Mouse (Mus musculus) liver, embryonic 13.5 days (tissue): ENCODE measurements around the gene Bicdl1. TPM values are rescaled to one million over a fixed set of nuclear protein-coding genes. Genes with fewer than 3 reads are reported as not detected.
"Not testable (repeated sequence)": the region's sequence is repeated elsewhere in the genome, so short reads cannot be mapped to it uniquely, and the experiment has no call there.

Experiments used
- ATAC-seq: fragments of 200-750 bp; cut with Nextera tagmentation; 2 replicates; pipeline ENCODE4 v1.8.0; 2017; ENCODE audit warnings: low read depth, mild to moderate bottlenecking, moderate number of reproducible peaks, moderate library complexity
- DNase-seq: peaks from one replicate; pipeline ENCODE4 v3.0.0; 2022
- H3K27ac ChIP-seq: fragments of 300-500 bp; sonication (generic); 2 replicates; pipeline ENCODE4 v1.5.1; 2015; ENCODE audit warnings: moderate library complexity, mild to moderate bottlenecking, inconsistent platforms
- H3K27me3 ChIP-seq: fragments of 300-500 bp; sonication (generic); 2 replicates; pipeline ENCODE4 v1.6.1; 2015; ENCODE audit warnings: mild to moderate bottlenecking, inconsistent platforms
- H3K36me3 ChIP-seq: fragments of 300-500 bp; sonication (generic); 2 replicates; pipeline ENCODE4 v1.6.1; 2015; ENCODE audit warnings: mild to moderate bottlenecking, inconsistent platforms
- H3K4me1 ChIP-seq: fragments of 300-500 bp; sonication (generic); replicated peaks from 2 replicates; pipeline ENCODE4 v1.6.1; 2015; ENCODE audit warnings: inconsistent platforms
- H3K4me2 ChIP-seq: fragments of 300-500 bp; sonication (generic); 2 replicates; pipeline ENCODE4 v1.6.1; 2015; ENCODE audit warnings: inconsistent platforms, mild to moderate bottlenecking, moderate library complexity
- H3K4me3 ChIP-seq: fragments of 300-500 bp; sonication (generic); replicated peaks from 2 replicates; pipeline ENCODE4 v1.5.1; 2015; ENCODE audit warnings: mild to moderate bottlenecking, inconsistent platforms
- H3K9ac ChIP-seq: fragments of 300-500 bp; sonication (generic); 2 replicates; pipeline ENCODE4 v1.6.1; 2015; ENCODE audit warnings: mild to moderate bottlenecking, inconsistent platforms
- H3K9me3 ChIP-seq: fragments of 300-500 bp; sonication (generic); replicated peaks from 2 replicates; pipeline ENCODE4 v1.6.1; 2016; ENCODE audit warnings: inconsistent platforms
- WGBS: fragments of 180-500 bp; shearing (Covaris S2); methylation state at CpG from one replicate; pipeline ENCODE4 v1.1.7; 2015; ENCODE audit not compliant: insufficient replicate concordance; 5-methylcytosine and 5-hydroxymethylcytosine counted together
- polyA plus RNA-seq: library from polyadenylated mRNA; unstranded; fragments of >200 nt; fragmentation: Nextera tagmentation; extraction: Ambion mirVana; gene quantifications from 2 replicates; pipeline ENCODE4 v1.2.1, GENCODE M21; 2015

The Bicdl1 gene
- polyA plus RNA-seq, 1 experiment from 2014 or later = 2.0 TPM

GRCm38 (mm10) chr5:115754831-115755230 is 23.4 kb upstream of the Bicdl1 start:
- Histone ChIP-seq H3K27me3 (no peaks in the 10 kb centered on the region), H3K9ac (no peak overlapping the region), H3K27ac (no peak overlapping the region), H3K4me2 (no peak overlapping the region), H3K4me1 (no peaks in the 10 kb centered on the region), H3K36me3 (no peaks in the 10 kb centered on the region), H3K9me3 (no peaks in the 10 kb centered on the region), H3K4me3 (no peak overlapping the region)
- 60% methylated on average over 9 of the region's 9 CpGs for WGBS
- ATAC-seq (no peak), DNase-seq (no peak)

GRCm38 (mm10) chr5:115752883-115753282 is 21.5 kb upstream of the Bicdl1 start:
- no peaks in the 10 kb centered on the region for H3K36me3 ChIP-seq
- no peak overlapping the region for H3K27ac ChIP-seq
- no peak overlapping the region for H3K4me2 ChIP-seq
- no peaks in the 10 kb centered on the region for H3K4me1 ChIP-seq
- H3K9me3 ChIP-seq = no peaks in the 10 kb centered on the region
- no peak overlapping the region for H3K4me3 ChIP-seq
- ATAC-seq (no peak), DNase-seq (no peak)
- WGBS = 64% methylated on average over 5 of the region's 5 CpGs
- H3K9ac ChIP-seq = no peak overlapping the region
- H3K27me3 ChIP-seq = no peaks in the 10 kb centered on the region

DNA sequence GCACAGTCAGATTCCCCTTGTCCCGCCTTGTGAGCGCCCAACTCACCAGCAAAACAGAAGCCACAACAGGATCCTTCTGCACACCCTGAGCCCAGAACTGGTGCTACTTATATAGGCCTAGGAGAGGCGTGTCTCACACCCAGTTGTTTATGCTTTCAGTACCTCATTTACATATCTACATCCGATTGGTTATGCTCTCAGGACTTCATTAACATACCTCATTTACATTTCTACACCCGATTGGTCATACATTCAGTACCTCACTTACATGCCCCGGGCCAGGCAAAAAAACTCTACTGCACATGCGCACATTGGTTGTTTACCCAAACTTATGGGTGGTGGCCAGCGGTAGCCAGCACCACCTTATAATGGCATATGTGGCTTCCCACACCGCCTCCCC is 20.5 kb upstream of the Bicdl1 start:
- H3K27me3 ChIP-seq, H3K9ac ChIP-seq: not testable (repeated sequence)
- 70% methylated on average over 9 of the region's 9 CpGs for WGBS

DNA sequence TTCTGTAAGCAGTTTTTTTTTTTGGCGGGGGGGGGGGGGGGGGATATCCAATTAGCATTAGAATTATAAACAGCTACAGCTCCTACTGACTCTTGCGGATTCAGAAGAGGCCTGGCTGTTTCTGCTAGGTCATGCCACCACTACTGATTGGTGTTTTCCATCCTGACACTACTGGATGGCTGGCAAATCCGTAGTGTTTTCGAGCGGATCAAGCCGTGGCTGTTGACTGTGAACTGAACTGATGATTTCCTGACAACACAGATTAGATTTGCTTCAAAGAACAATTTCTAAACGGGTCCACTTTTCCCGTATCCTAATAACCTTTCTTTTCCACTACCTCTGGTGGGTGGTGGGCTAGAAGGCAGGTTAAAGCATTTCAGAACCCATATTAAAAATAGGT is 16.9 kb upstream of the Bicdl1 start:
- Histone ChIP-seq H3K27me3 (no peaks in the 10 kb centered on the region), H3K4me1 (no peaks in the 10 kb centered on the region), H3K4me2 (no peak overlapping the region), H3K9me3 (no peaks in the 10 kb centered on the region), H3K4me3 (no peak overlapping the region), H3K36me3 (no peaks in the 10 kb centered on the region), H3K9ac (no peak overlapping the region), H3K27ac (no peak overlapping the region)
- ATAC-seq = no peak
- no peak for DNase-seq
- 55% methylated on average over 8 of the region's 8 CpGs for WGBS

More for the DNA sequence above, 20.5 kb upstream of the Bicdl1 start:
- not testable (repeated sequence) for ATAC-seq, H3K4me2 ChIP-seq, H3K4me3 ChIP-seq, DNase-seq, H3K36me3 ChIP-seq, H3K4me1 ChIP-seq, H3K27ac ChIP-seq, H3K9me3 ChIP-seq

DNA sequence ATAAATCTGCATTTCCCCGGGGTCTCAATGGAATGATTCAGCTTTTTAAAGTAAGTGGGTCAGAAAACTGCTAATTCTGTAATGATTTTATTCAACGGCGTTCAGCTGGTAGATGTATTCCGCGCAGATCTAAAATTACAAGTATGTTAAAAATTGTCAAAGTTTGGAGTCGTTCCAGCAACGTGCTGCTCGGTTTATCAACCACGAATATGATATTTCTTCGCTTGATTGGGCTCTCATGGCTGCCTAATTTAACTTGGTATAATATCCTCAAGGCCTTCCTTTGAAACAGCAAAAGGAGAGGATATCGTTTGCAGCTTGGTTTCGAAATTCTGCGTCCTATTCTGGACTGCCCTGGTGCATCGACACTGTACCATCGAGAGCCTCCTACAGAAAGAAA is 13.9 kb upstream of the Bicdl1 start:
- Histone ChIP-seq H3K36me3 (no peaks in the 10 kb centered on the region), H3K4me1 (no peaks in the 10 kb centered on the region), H3K27me3 (no peaks in the 10 kb centered on the region), H3K27ac (no peak overlapping the region), H3K4me2 (no peak overlapping the region), H3K9me3 (no peaks in the 10 kb centered on the region), H3K4me3 (no peak overlapping the region), H3K9ac (no peak overlapping the region)
- DNase-seq = no peak
- WGBS = 67% methylated on average over 15 of the region's 15 CpGs
- no peak for ATAC-seq

DNA sequence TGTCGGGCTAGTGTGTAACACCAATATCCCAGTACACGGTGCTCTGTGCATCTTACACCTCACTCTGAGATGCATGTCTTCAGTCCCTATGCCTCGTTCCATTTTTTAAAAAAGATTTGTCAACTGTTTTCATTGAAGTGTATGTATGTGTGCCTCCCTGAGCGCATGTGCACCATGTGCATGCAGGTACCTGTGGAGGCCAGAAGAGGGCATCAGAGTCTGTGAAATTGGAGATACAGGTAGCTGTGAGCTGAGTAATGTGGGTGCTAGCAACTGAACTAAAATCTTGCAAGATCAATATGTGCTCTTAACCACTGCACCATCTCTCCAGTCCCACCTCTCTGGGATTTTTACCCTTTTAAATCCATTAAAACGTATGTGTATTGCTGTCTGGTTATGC is 6.6 kb upstream of the Bicdl1 start:
- no peak overlapping the region for H3K4me2 ChIP-seq
- DNase-seq (no peak), ATAC-seq (no peak)
- H3K27me3 ChIP-seq = peaks cover 11% of the 10 kb centered on the region
- H3K9ac ChIP-seq = no peak overlapping the region
- no peaks in the 10 kb centered on the region for H3K4me1 ChIP-seq
- H3K36me3 ChIP-seq = no peaks in the 10 kb centered on the region
- WGBS = 75% methylated on average over 5 of the region's 5 CpGs
- no peak overlapping the region for H3K4me3 ChIP-seq
- no peak overlapping the region for H3K27ac ChIP-seq
- no peaks in the 10 kb centered on the region for H3K9me3 ChIP-seq

DNA sequence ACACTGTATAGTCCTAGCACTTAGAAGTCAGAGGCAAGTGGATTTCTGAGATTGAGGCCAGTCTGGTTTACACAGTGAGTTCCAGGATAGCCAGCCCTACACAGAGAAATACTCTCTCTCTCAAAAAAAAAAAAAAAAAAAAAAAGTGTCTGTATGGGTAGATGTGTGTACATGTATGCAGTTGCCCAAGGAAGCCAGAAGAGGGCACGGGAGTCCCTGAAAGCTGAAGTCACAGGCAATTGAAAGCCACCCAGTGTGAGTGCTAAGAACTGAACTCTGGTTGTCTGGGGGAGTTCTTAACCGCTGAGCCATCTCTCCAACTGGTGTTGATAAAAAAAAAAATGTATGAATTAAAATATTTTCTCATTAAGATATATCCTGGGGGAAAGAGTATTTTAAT is 3.1 kb upstream of the Bicdl1 start:
- peaks cover 45% of the 10 kb centered on the region for H3K27me3 ChIP-seq
- H3K4me2 ChIP-seq = no peak overlapping the region
- no peaks in the 10 kb centered on the region for H3K36me3 ChIP-seq
- peaks cover 18% of the 10 kb centered on the region for H3K4me1 ChIP-seq
- DNase-seq = no peak
- no peak overlapping the region for H3K4me3 ChIP-seq
- H3K9ac ChIP-seq = no peak overlapping the region
- H3K27ac ChIP-seq = no peak overlapping the region
- no peak for ATAC-seq
- WGBS = 67% methylated on average over 2 of the region's 2 CpGs
- no peaks in the 10 kb centered on the region for H3K9me3 ChIP-seq

DNA sequence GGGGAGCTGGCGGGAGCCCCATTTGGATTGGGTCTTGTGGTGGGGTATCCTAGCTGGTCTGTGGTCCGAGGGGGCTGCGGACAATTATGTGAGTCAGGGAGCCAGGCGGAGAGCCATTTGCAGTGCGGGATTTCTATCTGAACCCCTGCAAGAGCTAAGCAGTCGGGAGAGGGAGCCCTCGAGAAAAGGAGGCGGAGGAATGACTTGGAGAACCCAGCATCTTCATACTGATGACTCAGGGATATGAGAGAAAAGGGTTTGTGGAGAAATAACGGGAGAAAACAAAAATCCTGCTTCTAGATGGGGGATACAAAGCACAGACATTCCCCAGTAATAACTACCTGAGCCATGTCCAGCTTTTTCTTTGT is 1.4 kb upstream of the Bicdl1 start:
- 1% methylated on average over 9 of the region's 9 CpGs for WGBS
- H3K9ac ChIP-seq = no peak overlapping the region
- H3K4me1 ChIP-seq = peaks cover 18% of the 10 kb centered on the region
- peaks cover 55% of the 10 kb centered on the region for H3K27me3 ChIP-seq
- DNase-seq (no peak), ATAC-seq (0 out of 2 replicates have a peak, but pooled peaks have one; percentile 15)
- H3K27ac ChIP-seq = no peak overlapping the region
- no peaks in the 10 kb centered on the region for H3K36me3 ChIP-seq
- H3K4me2 ChIP-seq = peak overlapping the region; percentile 86
- H3K9me3 ChIP-seq = no peaks in the 10 kb centered on the region
- H3K4me3 ChIP-seq = peak overlapping the region; percentile 61

DNA sequence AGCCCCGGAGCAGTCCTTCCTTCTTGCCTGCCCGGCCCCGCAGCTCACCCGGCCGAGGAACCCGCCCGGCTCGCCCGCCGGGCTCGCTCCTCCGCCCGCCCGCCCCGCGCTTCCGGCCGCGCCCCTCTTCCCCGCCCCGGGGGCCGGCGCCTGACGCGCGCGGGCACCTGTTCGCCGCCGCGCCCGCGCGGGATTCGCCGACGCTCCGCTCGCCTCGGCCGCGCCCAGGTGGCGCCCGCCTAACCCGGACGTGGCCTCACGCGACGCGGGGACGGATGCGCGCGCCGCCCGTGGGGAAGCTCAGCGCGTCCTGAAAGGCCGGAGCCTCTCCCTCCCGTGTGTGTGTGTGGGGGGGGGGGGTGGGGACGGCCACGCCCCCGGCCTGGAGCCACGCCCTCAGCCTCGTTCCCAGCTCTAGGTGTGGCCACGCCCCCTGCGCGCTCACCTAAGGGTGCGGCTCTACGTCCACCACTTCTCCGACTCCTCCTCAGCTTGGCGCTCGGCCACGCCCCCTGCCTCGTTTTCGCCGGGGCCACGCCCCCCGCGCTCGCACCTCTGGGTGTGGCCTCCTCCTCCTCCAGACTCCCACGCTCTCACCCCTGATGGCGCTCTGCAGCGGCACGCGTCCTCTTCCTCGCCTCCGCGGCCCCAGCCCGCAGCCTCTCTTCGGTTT is 891 bp upstream of the Bicdl1 start:
- H3K4me1 ChIP-seq = peaks cover 18% of the 10 kb centered on the region
- peak; percentile 78 for DNase-seq
- peak overlapping the region; percentile 61 for H3K4me3 ChIP-seq
- ATAC-seq = peak; percentile 88
- peaks cover 57% of the 10 kb centered on the region for H3K27me3 ChIP-seq
- 1% methylated on average over 83 of the region's 91 CpGs for WGBS
- no peaks in the 10 kb centered on the region for H3K36me3 ChIP-seq
- no peaks in the 10 kb centered on the region for H3K9me3 ChIP-seq
- H3K4me2 ChIP-seq = peak overlapping the region; percentile 86
- peak overlapping the region; percentile 15; the same call in 1 of the 2 replicates for H3K9ac ChIP-seq
- no peak overlapping the region for H3K27ac ChIP-seq

GRCm38 (mm10) chr5:115731732-115732175 is 333 bp upstream of the Bicdl1 start:
- Histone ChIP-seq H3K36me3 (no peaks in the 10 kb centered on the region), H3K27ac (no peak overlapping the region), H3K27me3 (peaks cover 58% of the 10 kb centered on the region), H3K4me2 (peak overlapping the region; percentile 86), H3K9ac (peak overlapping the region; percentile 15; the same call in 1 of the 2 replicates), H3K4me3 (peak overlapping the region; percentile 61), H3K9me3 (no peaks in the 10 kb centered on the region), H3K4me1 (peaks cover 18% of the 10 kb centered on the region)
- no peak for ATAC-seq
- DNase-seq = no peak
- under 1% methylated on average over 38 of the region's 72 CpGs for WGBS

DNA sequence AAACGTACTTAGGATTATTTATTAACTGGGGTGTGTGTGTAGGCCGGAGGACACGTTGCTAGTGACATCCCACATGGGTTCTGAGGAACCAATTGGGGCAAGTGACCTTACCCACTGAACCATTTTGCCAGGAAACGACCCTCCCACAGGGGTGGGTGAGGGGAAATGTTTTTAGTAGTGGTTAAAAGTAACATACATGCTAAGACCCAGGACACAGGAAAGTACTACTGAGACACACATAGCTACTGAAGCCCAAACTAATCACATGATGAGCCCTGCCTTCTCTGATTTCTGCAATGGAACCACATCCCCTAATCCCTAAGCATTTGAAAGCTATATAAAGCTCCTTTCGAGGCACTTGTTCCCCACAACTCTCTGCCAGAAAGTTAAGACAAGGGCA is 1.1 kb downstream of the Bicdl1 start:
- H3K4me2 ChIP-seq = peak overlapping the region; percentile 86; the same call in 1 of the 2 replicates

DNA sequence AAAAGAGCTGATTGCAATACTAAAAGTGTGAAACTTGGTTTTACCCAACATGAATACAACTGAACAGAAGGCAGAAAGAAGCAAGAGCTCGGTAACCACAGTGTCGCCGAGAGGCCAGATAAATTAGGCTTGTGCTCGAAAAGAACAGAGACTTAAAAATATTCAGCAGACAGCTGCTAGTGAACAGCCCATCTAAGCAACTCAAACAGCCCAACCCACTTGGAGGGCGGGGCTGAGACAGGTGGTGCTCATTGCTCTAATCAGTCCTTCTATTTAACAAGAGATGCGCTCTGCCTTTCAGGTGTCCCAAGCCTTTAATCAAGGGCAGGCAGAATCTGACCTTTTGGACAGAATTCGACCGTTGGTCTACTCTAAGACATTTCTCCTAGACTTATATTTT is 4.8 kb downstream of the Bicdl1 start:
- peaks cover 5% of the 10 kb centered on the region for H3K4me1 ChIP-seq
- H3K9ac ChIP-seq = no peak overlapping the region
- H3K9me3 ChIP-seq = no peaks in the 10 kb centered on the region
- H3K27ac ChIP-seq = no peak overlapping the region
- no peak overlapping the region for H3K4me2 ChIP-seq
- WGBS = 65% methylated on average over 8 of the region's 8 CpGs
- ATAC-seq (no peak), DNase-seq (no peak)
- H3K27me3 ChIP-seq = peaks cover 34% of the 10 kb centered on the region
- no peak overlapping the region for H3K4me3 ChIP-seq
- H3K36me3 ChIP-seq = no peaks in the 10 kb centered on the region

More for the DNA sequence above, 1.1 kb downstream of the Bicdl1 start:
- Histone ChIP-seq H3K36me3 (no peaks in the 10 kb centered on the region), H3K27ac (no peak overlapping the region), H3K4me1 (peaks cover 18% of the 10 kb centered on the region), H3K9me3 (no peaks in the 10 kb centered on the region), H3K4me3 (no peak overlapping the region), H3K27me3 (peaks cover 60% of the 10 kb centered on the region), H3K9ac (no peak overlapping the region)
- WGBS = 65% methylated on average over 5 of the region's 5 CpGs
- DNase-seq (no peak), ATAC-seq (no peak)
